Mouse (Mus musculus) heart, adult 8-10 months (tissue): Measurements from ENCODE around the gene Uqcc3. TPM values are rescaled to one million over a fixed set of nuclear protein-coding genes. Genes with fewer than 3 reads are reported as not detected.
"Not testable (repeated sequence)": the region's sequence is repeated elsewhere in the genome, so short reads cannot be mapped to it uniquely, and the experiment has no call there.

Source experiments
- DNase-seq: peaks from one replicate; pipeline ENCODE4 v3.0.0; 2022; ENCODE audit warnings: low spot score
- microRNA-seq: library from miRNA; unstranded; fragments of <30 nt; microRNA quantifications from one replicate; pipeline ENCODE4 v1.2.0, GENCODE M21; 2022
- total RNA-seq, 4 experiments: library from RNA; stranded (reverse); gene quantifications; 2 replicates each; pipeline ENCODE4 v1.2.4; 2022

The Uqcc3 gene
- total RNA-seq, 4 experiments from 2014 or later: 47.8 to 65.1 (median 52.0) TPM

DNA sequence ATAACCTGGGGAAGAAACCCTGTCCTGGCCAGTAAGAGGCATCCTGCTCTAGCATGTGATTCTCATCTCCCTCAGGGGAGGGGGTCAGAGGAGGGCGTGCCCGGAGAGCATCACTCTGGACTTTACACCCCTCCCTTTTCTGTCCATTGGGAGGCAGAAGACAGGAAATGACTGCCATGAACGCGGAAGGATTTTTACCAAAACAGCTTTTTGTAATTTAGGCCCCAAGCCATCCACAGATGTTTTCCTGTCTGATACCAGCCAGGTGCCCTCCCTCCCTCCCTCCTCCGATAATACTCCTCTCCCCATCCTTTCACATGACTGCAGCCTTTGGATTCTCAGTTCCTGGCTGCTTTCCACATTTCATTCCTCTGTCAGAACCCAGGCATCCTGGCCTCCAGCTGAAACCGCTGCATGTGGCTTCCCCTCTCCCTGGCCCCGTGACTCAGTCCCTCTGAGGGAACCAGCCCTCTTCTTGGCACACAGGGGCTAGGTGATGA, 30.3 kb downstream of the Uqcc3 start, which contains the start of gene Lrrn4cl:
Lrrn4cl (plus strand) TSS at position 367 of the 500 bp plus-strand sequence.
- peak; percentile 38 for DNase-seq

DNA sequence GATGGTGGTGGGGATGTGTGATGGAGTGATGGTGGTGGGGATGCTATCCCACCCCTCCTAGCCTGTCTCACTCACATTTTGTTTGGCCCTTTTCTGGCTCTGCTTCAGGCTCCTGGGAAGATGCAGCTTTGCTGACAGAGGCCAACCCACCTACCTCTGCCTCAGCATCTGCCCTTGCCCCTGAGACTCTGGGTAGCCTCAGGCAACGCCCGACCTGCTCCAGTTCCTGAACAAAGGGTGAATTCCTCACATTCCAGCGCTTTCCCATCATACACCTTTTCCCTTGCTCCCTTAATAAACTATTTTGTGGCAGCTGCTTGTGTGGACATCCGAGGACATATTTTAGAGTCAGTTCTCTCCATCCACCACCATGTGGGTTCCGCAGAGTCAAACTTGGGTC, 32.4 kb downstream of the Uqcc3 start:
- DNase-seq: no peak

- DNase-seq: peak; percentile 81
Observed at GRCm38 (mm10) chr19:8844371-8845129, 36.2 kb downstream of the Uqcc3 start.

DNA sequence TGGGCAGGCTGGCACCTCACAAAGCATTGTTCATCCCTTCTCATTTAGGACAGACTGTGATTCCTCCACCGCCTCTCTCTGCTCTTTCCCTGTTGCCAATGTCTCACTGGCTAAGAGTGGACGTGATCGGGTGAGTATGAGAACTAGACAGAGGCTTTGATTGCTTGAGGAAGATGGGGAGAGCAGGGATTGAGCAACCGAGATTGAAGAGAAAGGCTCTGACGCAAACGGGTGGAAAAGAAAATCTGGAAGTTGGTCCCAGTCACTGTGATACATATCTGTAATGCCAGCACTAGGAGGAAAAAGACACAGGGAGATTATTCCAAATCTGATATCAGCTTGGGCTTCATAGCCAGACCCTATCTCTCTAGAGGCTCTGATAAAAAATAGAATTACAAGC, 37.8 kb downstream of the Uqcc3 start:
- no peak for DNase-seq

- no peak for DNase-seq
Observed at GRCm38 (mm10) chr19:8841012-8841411, 39.7 kb downstream of the Uqcc3 start.

DNA sequence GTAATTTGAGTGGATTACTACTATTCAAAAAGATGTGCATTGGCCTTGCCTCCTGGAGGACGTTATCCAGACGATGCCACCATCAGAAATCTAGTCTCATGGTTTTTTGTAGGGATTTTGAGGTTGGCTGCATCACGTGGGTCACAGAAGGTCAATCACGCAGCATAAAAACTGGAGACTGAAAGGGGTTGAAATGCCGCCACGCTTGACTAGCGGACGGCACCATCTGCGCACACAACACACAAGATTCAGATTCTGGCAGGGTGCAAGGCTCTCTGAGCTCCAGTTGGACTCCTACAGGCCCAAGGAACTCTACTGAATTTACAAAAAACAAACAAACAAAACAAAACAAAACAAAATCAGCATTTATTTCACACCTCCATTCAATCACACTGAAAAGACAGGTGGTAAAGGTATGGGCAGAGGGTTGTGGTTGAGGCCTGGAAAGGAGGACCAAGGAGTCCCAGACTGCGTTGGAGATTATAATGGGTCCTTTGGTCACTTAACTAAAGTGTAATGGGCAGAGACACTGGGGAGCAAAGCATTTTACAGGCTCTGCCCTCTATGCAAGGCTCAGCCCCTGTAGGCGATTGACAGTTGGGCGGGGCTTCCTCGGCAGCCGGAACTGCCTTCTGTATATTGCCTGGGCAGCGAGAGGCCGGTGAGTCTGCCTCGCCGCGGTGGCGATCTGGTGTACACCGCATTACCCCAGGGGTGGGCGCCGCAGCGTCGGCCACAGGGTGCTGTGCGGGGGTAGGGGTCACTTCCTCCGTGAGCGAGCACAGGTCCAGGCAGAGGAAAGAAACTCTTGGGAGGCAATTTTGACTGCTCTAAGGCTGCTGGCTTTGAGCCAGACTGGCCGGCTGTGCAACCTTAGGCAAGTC, 40.6 kb downstream of the Uqcc3 start:
- peak; percentile 67 for DNase-seq

- DNase-seq: no peak
Observed at GRCm38 (mm10) chr19:8839103-8839907, 41.4 kb downstream of the Uqcc3 start, which contains the start of gene Gng3. Gng3 (minus strand) TSS chr19:8839194.

DNA sequence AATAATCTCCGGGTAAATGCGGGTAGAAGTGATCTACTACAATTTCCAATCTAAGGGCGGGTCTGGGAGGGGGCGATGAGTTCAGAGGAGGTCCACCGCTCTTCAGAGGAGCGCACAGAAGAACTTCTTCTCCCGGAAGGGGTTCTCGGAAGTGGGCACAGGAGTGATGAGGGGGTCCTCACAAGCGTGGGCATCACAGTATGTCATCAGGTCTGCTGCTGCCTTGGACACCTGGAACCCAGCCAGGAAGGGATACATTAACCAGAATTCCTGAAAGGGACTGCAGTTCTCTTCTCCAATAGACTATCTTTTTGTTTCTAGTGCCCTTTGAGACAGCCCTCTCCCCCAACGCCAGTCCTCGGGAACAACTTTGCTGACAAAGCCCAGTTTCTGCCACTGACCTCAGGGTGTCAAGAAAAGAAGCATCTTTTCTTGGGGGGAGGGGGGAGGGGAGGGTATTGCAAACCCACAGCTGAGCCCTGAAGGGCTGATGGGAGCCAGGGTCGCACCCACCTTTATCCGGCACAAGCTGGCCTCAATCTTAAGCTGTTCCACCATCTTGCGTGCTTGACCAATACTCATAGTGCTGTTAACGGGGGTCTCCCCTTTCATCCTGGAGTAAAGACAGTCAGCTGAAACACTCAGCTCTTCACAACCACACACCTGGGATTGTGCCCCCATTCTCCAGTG, 42.5 kb downstream of the Uqcc3 start:
- no peak for DNase-seq

DNA sequence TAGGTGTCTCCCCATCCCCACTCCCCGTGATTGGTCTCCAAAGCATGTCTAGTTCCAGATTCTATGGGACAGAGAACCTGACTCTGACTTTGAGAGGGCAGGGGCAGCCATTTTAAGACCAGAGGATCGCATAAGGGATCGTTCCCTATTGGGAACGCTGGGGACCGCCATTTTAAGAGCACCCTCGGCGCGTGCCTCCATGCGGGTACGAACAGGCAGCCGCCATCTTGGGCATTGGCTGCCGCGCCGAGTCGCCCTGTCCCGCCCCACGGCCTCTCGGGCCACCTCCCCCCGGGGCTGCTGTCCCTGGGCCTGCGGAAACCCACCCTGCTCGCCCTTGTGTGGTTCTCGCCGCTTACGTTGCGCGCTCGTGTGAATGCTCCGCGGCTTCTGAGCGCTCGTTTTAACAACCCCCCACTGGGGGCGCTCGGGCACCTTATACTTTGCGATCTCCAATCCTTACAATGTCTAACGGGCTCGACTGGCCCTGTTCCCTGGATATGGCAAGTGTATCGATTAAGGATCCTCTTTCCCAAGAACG, 43.4 kb downstream of the Uqcc3 start, which contains the start of gene Bscl2:
Bscl2 (plus strand) TSS at position 217 of the 541 bp plus-strand sequence.
- peak; percentile 79 for DNase-seq

DNA sequence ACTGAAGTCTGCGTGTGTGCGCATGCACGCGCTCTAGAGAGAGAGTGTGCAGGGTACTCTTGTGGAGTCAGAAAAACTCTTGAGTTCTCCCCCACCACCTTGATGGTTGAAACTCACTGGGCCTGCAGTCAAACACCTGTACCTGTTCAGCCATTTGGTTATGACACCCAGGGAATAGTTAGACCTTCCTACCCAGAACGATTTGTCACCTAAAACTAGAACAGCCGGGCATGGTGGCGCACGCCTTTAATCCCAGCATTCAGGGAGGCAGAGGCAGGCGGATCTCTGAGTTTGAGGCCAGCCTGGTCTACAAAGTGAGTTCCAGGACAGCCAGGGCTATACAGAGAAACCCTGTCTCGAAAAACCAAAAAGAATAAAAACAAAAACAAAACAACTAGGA, 44.4 kb downstream of the Uqcc3 start:
- not testable (repeated sequence) for DNase-seq

DNA sequence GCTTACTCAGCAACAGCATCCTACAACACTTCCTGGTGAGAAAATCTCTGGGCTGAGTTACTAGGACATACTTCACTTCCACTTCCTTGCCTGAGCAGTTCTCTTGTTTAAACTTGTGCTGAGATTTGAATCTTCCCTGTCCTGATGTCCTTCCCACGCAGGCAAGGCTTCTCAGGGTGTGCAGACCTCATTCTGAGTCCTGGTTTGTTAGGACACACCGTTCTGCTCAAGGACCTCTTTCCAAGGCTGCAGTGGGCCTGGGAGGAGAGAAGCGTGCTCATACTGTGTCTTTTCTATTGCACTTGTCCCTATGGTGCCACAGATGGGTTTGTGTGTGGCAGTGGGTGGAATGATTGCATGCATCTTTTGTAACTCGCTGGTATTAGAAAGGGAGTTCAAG, 47.8 kb downstream of the Uqcc3 start:
- no peak for DNase-seq

GRCm38 (mm10) chr19:8831262-8831661, 49.5 kb downstream of the Uqcc3 start:
- no peak for DNase-seq

- no peak for DNase-seq
Observed at GRCm38 (mm10) chr19:8830664-8831063, 50.1 kb downstream of the Uqcc3 start.

Small RNAs within 50 kb of the gene (microRNA-seq; reads per million reads assigned to microRNA genes)
- not detected for gene Mir5136

Other genes starting within 250 kb of the Uqcc3 start
- gene Chrm1, start 217.1 kb downstream of the Uqcc3 start, total RNA-seq: under 1 TPM in 2 of 4 experiments, not detected in 2; 0.09 TPM
- gene Slc3a2, start 157.6 kb downstream of the Uqcc3 start, total RNA-seq: 10 to 100 TPM; 39.5 to 43.6 (median 41.9) TPM
- 10 to 100 TPM; 16.1 to 19.6 (median 17.5) TPM for gene Wdr74, start 145.1 kb downstream of the Uqcc3 start, total RNA-seq
- gene 1700092M07Rik, start 140.2 kb downstream of the Uqcc3 start, total RNA-seq: not detected
- 10 to 100 TPM; 20.9 to 27.3 (median 25.4) TPM for gene Stx5a, start 139.5 kb downstream of the Uqcc3 start, total RNA-seq
- 10 to 100 TPM; 30.3 to 42.0 (median 33.7) TPM for gene Nxf1, start 123.8 kb downstream of the Uqcc3 start, total RNA-seq
- gene Tmem223, start 109.9 kb downstream of the Uqcc3 start, total RNA-seq: 100 to 1,000 TPM; 111 to 137 (median 125) TPM
- 10 to 100 TPM; 18.2 to 21.5 (median 19.5) TPM for gene Tmem179b, start 106.5 kb downstream of the Uqcc3 start, total RNA-seq
- gene Taf6l, start 94.5 kb downstream of the Uqcc3 start, total RNA-seq: 1 to 10 TPM; 5.4 to 9.0 (median 7.7) TPM
- gene Polr2g, start 82.3 kb downstream of the Uqcc3 start, total RNA-seq: 10 to 100 TPM; 52.1 to 60.7 (median 55.4) TPM
- 1 to 10 TPM; 1.2 to 2.5 (median 1.5) TPM for gene Zbtb3, start 78.4 kb downstream of the Uqcc3 start, total RNA-seq
- 10 to 100 TPM; 13.7 to 16.4 (median 14.9) TPM for gene Ttc9c, start 61.6 kb downstream of the Uqcc3 start, total RNA-seq
- gene Hnrnpul2, start 60.9 kb downstream of the Uqcc3 start, total RNA-seq: 10 to 100 TPM; 46.0 to 48.9 (median 46.9) TPM
- under 1 TPM in 1 of 4 experiments, not detected in 3; 0.53 TPM for gene AC129217.1, start 51.1 kb downstream of the Uqcc3 start, total RNA-seq
- 10 to 100 TPM; 21.2 to 28.1 (median 24.2) TPM for gene Bscl2, start 43.5 kb downstream of the Uqcc3 start, total RNA-seq
- under 1 TPM in 1 of 4 experiments, not detected in 3; 0.22 TPM for gene Gng3, start 41.7 kb downstream of the Uqcc3 start, total RNA-seq
- 1 to 10 TPM; 3.4 to 4.7 (median 3.9) TPM for gene Lrrn4cl, start 30.2 kb downstream of the Uqcc3 start, total RNA-seq
- 100 to 1,000 TPM; 122 to 127 (median 125) TPM for gene Ubxn1, start 9.4 kb downstream of the Uqcc3 start, total RNA-seq
- 1 to 10 TPM; 1.8 to 6.1 (median 4.4) TPM for gene Lbhd1, start 2.8 kb upstream of the Uqcc3 start, total RNA-seq
- gene Gm49403, start 3.0 kb upstream of the Uqcc3 start, total RNA-seq: not detected
- 10 to 100 TPM; 11.8 to 29.9 (median 21.1) TPM for gene 1810009A15Rik, start 7.9 kb upstream of the Uqcc3 start, total RNA-seq
- gene Gm49416, start 8.0 kb upstream of the Uqcc3 start, total RNA-seq: 1 to 10 TPM; 3.6 to 5.3 (median 4.6) TPM
- gene Ints5, start 12.1 kb upstream of the Uqcc3 start, total RNA-seq: 10 to 100 TPM; 11.0 to 12.0 (median 11.2) TPM
- gene Ganab, start 17.1 kb upstream of the Uqcc3 start, total RNA-seq: 10 to 100 TPM; 45.5 to 49.6 (median 47.2) TPM
- 10 to 100 TPM; 39.3 to 41.5 (median 40.6) TPM for gene B3gat3, start 39.5 kb upstream of the Uqcc3 start, total RNA-seq
- gene Rom1, start 48.4 kb upstream of the Uqcc3 start, total RNA-seq: 10 to 100 TPM; 22.0 to 37.5 (median 28.1) TPM
- 1 to 10 TPM; 7.2 to 9.1 (median 7.5) TPM for gene Eml3, start 48.6 kb upstream of the Uqcc3 start, total RNA-seq
- gene Mta2, start 61.0 kb upstream of the Uqcc3 start, total RNA-seq: 10 to 100 TPM; 28.2 to 33.7 (median 30.4) TPM
- gene Tut1, start 72.9 kb upstream of the Uqcc3 start, total RNA-seq: 10 to 100 TPM in 1 of 4 experiments, 1 to 10 TPM in 3; 8.1 to 10.3 (median 8.6) TPM
- 100 to 1,000 TPM; 209 to 232 (median 227) TPM for gene Eef1g, start 86.1 kb upstream of the Uqcc3 start, total RNA-seq
- 100 to 1,000 TPM; 332 to 446 (median 375) TPM for gene Ahnak, start 108.4 kb upstream of the Uqcc3 start, total RNA-seq
- 10 to 100 TPM in 1 of 4 experiments, not detected in 3; 44.8 TPM for gene Scgb1a1, start 207.0 kb upstream of the Uqcc3 start, total RNA-seq